Mouse (Mus musculus) lung, embryonic 14.5 days (tissue): ENCODE results near the gene Dct. TPM values are rescaled to one million over a fixed set of nuclear protein-coding genes. Genes with fewer than 3 reads are reported as not detected.

Source experiments
- ATAC-seq: fragments of 200-750 bp; cut with Nextera tagmentation; 2 replicates; pipeline ENCODE4 v1.8.0; 2017; ENCODE audit warnings: mild to moderate bottlenecking, moderate TSS enrichment, moderate library complexity; ENCODE audit not compliant: insufficient read depth
- DNase-seq: peaks from one replicate; pipeline ENCODE4 v3.0.0-alpha.2; 2015
- H3K27ac ChIP-seq: fragments of 300-500 bp; sonication (generic); 2 replicates; pipeline ENCODE4 v1.5.1; 2014; ENCODE audit warnings: low read depth, mild to moderate bottlenecking, moderate library complexity
- H3K27me3 ChIP-seq: fragments of 300-500 bp; sonication (generic); 2 replicates; pipeline ENCODE4 v1.6.1; 2014; ENCODE audit warnings: low read length, control low read depth; ENCODE audit not compliant: insufficient read depth
- H3K36me3 ChIP-seq: fragments of 300-500 bp; sonication (generic); 2 replicates; pipeline ENCODE4 v1.6.1; 2014; ENCODE audit warnings: control low read depth; ENCODE audit not compliant: insufficient read depth
- H3K4me1 ChIP-seq: fragments of 300-500 bp; sonication (generic); 2 replicates; pipeline ENCODE4 v1.6.1; 2014; ENCODE audit warnings: antibody characterized with exemption, control low read depth; ENCODE audit not compliant: insufficient read depth
- H3K4me2 ChIP-seq: fragments of 300-500 bp; sonication (generic); 2 replicates; pipeline ENCODE4 v1.6.1; 2014; ENCODE audit warnings: mild to moderate bottlenecking
- H3K4me3 ChIP-seq: fragments of 300-500 bp; sonication (generic); 2 replicates; pipeline ENCODE4 v1.5.1; 2014; ENCODE audit warnings: low read depth, low read length
- H3K9ac ChIP-seq: fragments of 300-500 bp; sonication (generic); 2 replicates; pipeline ENCODE4 v1.6.1; 2014
- H3K9me3 ChIP-seq: fragments of 300-500 bp; sonication (generic); 2 replicates; pipeline ENCODE4 v1.6.1; 2016; ENCODE audit warnings: low read depth, low read length, control low read depth
- CTCF ChIP-seq: IDR thresholded peaks from 2 replicates; pipeline ENCODE4 v1.5.1; 2016; ENCODE audit warnings: antibody characterized with exemption, low read depth
- WGBS: fragments of 180-500 bp; shearing (Covaris S2); extraction: QIAGEN DNeasy Blood & Tissue Kit; methylation state at CpG from one replicate; pipeline ENCODE4 v1.1.7; 2014; 5-methylcytosine and 5-hydroxymethylcytosine counted together
- polyA plus RNA-seq: library from polyadenylated mRNA; unstranded; fragments of >200 nt; fragmentation: Nextera tagmentation; extraction: Ambion mirVana; gene quantifications from 2 replicates; pipeline ENCODE4 v1.2.1, GENCODE M21; 2014

Gene Dct
- polyA plus RNA-seq, 1 experiment from 2014 or later, result 1.2 TPM

DNA sequence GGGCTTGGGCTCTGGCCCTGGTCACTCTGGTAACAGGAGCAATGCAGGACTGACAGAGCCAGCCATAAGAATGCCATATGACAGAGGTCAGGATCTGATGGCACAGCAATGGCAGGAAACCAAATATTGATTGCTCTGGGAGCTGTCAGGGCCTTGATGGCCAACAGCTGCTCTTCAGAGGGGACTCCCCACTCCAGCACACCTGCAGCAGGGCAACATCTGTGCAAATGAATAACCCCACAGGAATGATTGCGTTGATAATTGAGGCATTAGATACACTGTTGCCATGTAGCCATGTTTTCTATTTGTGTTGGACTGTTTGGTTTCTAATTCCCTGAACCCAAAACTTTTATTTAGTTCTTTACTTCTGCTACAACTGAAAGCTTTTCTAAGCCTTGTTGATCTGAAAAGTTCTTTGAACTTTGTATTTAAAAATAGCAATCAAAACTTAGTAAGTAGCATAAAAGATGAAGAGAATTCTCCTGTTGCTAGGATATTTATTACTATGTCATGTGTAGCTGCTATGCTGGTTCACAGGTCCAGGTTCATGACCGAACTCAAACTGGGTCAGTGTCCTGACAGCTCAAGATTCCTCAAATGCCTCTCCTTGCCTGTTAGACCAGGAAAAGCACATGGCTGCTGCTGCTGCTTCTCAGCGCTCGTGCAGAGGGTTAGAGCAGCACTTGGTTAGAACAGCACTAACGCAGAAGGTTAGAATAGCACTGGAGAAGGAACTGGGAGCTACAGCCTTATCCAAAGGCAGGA lies 34.4 kb upstream of the Dct start:
- WGBS, result 36% methylated on average over 5 of the region's 5 CpGs
- H3K9me3 ChIP-seq, result no peaks in the 10 kb centered on the region
- DNase-seq, result no peak
- no peaks in the 10 kb centered on the region for H3K4me1 ChIP-seq
- no peak overlapping the region for H3K9ac ChIP-seq
- H3K36me3 ChIP-seq, result no peaks in the 10 kb centered on the region
- TF ChIP-seq CTCF, result no peak
- ATAC-seq, result no peak
- H3K4me2 ChIP-seq, result no peak overlapping the region
- H3K27me3 ChIP-seq, result no peaks in the 10 kb centered on the region
- no peak overlapping the region for H3K4me3 ChIP-seq
- no peak overlapping the region for H3K27ac ChIP-seq

DNA sequence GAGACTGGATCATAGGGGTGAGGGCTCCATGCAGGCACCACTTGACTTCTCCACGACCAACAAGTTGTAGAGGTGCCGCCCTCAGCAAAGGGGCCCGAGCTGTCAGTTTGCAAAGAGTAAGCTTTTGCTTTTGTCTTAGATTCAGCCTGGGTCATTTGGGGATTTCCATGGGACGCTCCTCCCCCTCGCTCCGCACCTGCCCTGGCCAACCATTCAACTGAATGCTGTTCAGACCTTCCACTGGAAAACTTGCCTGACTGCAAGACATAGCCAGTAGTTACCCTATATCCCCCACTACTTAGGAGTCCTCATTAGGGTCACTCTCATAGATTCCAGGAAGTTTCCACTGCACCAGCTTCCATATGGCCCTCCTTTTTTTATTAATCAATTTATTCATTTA lies 31.8 kb upstream of the Dct start:
- ATAC-seq (no peak), DNase-seq (no peak)
- Histone ChIP-seq H3K36me3 (no peaks in the 10 kb centered on the region), H3K4me1 (no peaks in the 10 kb centered on the region), H3K4me3 (no peak overlapping the region), H3K4me2 (no peak overlapping the region), H3K27me3 (no peaks in the 10 kb centered on the region), H3K27ac (no peak overlapping the region), H3K9me3 (no peaks in the 10 kb centered on the region), H3K9ac (no peak overlapping the region)
- 78% methylated on average over 6 of the region's 6 CpGs for WGBS
- TF ChIP-seq CTCF, result no peak

DNA sequence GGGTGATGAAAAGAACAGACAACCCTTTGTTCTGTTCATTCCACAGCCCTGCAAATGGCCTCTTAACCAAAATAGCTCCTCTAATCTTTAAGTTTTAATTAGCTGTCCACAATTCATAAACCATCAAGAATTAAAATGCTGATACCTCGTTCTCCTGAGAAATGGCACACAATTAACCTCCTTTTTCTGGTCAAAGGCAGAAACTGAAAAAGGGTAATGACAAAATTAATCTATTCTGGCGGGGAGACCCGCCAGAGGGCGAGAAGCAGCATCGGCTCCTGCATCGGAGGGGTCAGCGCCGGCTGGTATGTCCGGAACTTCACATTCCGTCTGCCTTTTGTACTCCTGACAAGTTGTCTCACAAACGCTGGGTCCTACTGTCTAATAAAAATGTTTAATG lies 28.6 kb upstream of the Dct start:
- Histone ChIP-seq H3K9ac (no peak overlapping the region), H3K4me3 (no peak overlapping the region), H3K27ac (no peak overlapping the region), H3K27me3 (no peaks in the 10 kb centered on the region), H3K36me3 (no peaks in the 10 kb centered on the region), H3K4me2 (0 out of 2 replicates have a peak overlapping the region, but pooled peaks have one; percentile 23), H3K9me3 (no peaks in the 10 kb centered on the region), H3K4me1 (no peaks in the 10 kb centered on the region)
- DNase-seq (peak; percentile 20), ATAC-seq (no peak)
- WGBS, result 28% methylated on average over 11 of the region's 11 CpGs
- no peak for TF ChIP-seq CTCF

DNA sequence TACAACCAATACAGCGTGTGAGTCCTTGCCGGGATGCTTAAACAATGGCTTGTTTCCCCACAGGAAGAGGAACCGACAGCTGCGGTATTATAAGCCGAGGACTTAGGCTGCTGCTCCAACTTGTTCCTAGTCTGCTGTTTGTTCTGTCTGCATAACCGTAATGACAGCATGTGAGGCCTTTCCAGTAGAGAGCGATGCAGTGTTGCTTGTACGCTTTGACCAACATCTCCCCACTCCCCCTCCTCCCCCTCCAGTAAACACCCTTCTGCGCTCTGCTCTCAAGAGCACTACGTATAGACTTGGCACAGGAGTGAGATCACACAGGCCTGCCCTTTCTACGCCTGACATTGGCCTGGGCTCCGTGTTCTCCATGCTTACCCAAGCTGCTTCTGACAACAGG lies 18.1 kb upstream of the Dct start:
- no peaks in the 10 kb centered on the region for H3K9me3 ChIP-seq
- ATAC-seq, result peak; percentile 75
- peak overlapping the region; percentile 46; the same call in 1 of the 2 replicates for H3K27ac ChIP-seq
- H3K4me2 ChIP-seq, result no peak overlapping the region
- WGBS, result 66% methylated on average over 12 of the region's 12 CpGs
- no peaks in the 10 kb centered on the region for H3K27me3 ChIP-seq
- no peaks in the 10 kb centered on the region for H3K36me3 ChIP-seq
- H3K9ac ChIP-seq, result no peak overlapping the region
- no peaks in the 10 kb centered on the region for H3K4me1 ChIP-seq
- H3K4me3 ChIP-seq, result no peak overlapping the region
- TF ChIP-seq CTCF, result no peak
- peak; percentile 45 for DNase-seq

DNA sequence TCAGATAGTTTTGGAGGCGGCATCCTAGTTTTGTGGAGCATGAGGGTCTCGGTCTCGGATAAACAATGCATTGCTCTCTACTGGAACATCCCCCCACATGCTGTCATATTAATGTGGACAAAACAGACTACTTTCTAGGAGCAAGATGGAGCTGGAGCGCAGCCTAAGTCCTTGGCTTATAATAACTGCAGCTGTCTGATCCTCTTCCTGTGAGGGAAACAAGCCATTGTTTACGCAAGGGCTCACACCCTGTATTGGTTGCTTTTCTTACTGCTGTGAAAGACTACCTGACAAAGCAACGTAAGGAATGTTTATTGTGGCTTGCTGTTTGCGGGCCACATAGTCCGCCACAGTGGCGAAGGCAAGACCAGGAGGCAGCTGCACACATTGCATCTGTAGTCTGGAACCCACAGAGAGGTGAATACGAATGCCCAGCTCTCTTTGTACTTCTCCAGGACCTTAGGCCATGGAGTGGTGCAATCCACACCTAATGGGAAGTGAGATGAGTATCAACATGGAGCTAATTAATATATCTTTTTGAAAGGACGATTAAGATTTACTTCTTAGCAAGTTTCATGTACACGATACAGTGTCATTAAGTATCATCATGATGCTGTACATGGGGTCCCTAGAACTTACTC lies 17.5 kb upstream of the Dct start:
- 73% methylated on average over 12 of the region's 12 CpGs for WGBS
- Histone ChIP-seq H3K36me3 (no peaks in the 10 kb centered on the region), H3K4me1 (no peaks in the 10 kb centered on the region), H3K4me3 (no peak overlapping the region), H3K9ac (no peak overlapping the region), H3K27ac (peak overlapping the region; percentile 36; the same call in 1 of the 2 replicates), H3K9me3 (no peaks in the 10 kb centered on the region), H3K4me2 (no peak overlapping the region), H3K27me3 (no peaks in the 10 kb centered on the region)
- TF ChIP-seq CTCF, result no peak
- ATAC-seq (no peak), DNase-seq (peak; percentile 27)

DNA sequence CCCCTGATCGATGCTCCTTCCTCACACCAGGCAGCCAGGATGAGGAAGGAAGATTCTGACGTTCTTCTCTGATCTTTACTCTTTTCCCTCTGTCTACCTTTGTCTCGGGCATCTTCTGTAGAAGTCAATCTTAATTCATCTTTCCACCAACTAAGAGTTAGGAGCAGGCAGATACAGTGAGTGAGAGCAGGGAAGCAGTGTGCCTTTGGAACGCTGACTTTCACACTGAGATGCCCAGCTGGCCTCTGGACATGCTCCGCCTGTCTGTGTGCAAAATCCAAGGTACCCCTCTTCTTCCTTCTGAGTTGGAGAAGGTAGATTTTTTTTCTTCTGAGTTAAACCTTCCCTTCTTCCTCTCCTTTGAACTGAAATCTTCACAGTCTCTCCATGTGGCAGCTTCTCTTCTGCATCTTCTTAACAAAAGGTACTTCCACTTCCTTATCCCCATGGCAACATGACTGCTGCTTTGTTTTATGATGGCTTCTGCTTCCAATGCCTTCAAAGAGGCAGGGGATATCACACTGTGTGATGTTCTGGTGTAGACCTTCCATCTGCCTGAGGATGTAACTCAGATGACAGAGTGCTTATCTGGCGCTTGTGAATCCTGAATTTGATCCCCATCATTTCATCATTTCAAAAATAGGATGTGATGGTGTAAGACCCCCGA lies 9.9 kb upstream of the Dct start:
- 74% methylated on average over 7 of the region's 7 CpGs for WGBS
- DNase-seq (no peak), ATAC-seq (no peak)
- Histone ChIP-seq H3K27ac (no peak overlapping the region), H3K27me3 (no peaks in the 10 kb centered on the region), H3K9me3 (no peaks in the 10 kb centered on the region), H3K9ac (no peak overlapping the region), H3K4me3 (no peak overlapping the region), H3K36me3 (no peaks in the 10 kb centered on the region), H3K4me1 (no peaks in the 10 kb centered on the region), H3K4me2 (no peak overlapping the region)
- no peak for TF ChIP-seq CTCF

DNA sequence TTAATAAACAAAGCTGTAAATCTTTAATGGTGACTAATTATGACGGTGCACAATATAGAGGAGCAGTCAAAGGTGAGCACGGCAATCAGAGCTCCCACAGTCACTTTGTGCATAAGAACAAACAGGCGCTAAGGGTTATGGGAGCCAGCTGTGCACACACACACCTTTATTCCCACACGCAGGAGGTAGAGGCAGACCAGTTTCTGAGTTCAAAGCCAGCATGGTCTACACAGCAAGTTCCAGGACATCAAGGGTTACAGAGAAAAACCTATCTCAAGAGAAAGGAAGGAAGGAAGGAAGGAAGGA lies 6.5 kb upstream of the Dct start:
- Histone ChIP-seq H3K4me2 (no peak overlapping the region), H3K4me1 (no peaks in the 10 kb centered on the region), H3K36me3 (no peaks in the 10 kb centered on the region), H3K27ac (no peak overlapping the region), H3K9me3 (no peaks in the 10 kb centered on the region), H3K4me3 (no peak overlapping the region), H3K27me3 (no peaks in the 10 kb centered on the region), H3K9ac (no peak overlapping the region)
- DNase-seq, result no peak
- WGBS, result 77% methylated on average over 4 of the region's 4 CpGs
- no peak for TF ChIP-seq CTCF
- no peak for ATAC-seq
